Mouse (Mus musculus) bone marrow, adult 2 months (tissue): ENCODE data around the gene B9d1.

Experiments
- CTCF ChIP-seq: fragments of 200-500 bp; IDR thresholded peaks from 2 replicates; pipeline ENCODE4 v1.5.1; 2011; ENCODE audit warnings: low read length, control low read depth; ENCODE audit not compliant: control insufficient read depth, insufficient read depth
- POLR2A ChIP-seq: fragments of 200-500 bp; IDR thresholded peaks from 2 replicates; pipeline ENCODE4 v1.6.1; 2011; ENCODE audit warnings: low read depth, mild to moderate bottlenecking, control low read depth, low read length, borderline replicate concordance; ENCODE audit not compliant: control insufficient read depth

- TF ChIP-seq CTCF (no peak), POLR2A (no peak)
These were observed 30.6 kb downstream of the B9d1 start for GRCm38 (mm10) chr11:61535530-61535929.
